Mouse (Mus musculus): Measurements from ENCODE around the gene Katna1. TPM values are rescaled to one million over a fixed set of nuclear protein-coding genes. Genes with fewer than 3 reads are reported as not detected.

The Katna1 gene
- total RNA-seq (2021): 10 to 100 TPM; 16.6 to 18.3 TPM
- long read RNA-seq, experiment 1, transcript Katna1-201 (11 exons, 1,774 nt): major isoform, 6 of 12 reads
- long read RNA-seq, experiment 1, partial matches to known transcripts: 1 of 12 reads
- long read RNA-seq, experiment 1, other reads (novel, unspliced or antisense): 5 of 12 reads
- long read RNA-seq, experiment 2, partial matches to known transcripts: 2 of 7 reads
- long read RNA-seq, experiment 2, other reads (novel, unspliced or antisense): 3 of 7 reads

DNA sequence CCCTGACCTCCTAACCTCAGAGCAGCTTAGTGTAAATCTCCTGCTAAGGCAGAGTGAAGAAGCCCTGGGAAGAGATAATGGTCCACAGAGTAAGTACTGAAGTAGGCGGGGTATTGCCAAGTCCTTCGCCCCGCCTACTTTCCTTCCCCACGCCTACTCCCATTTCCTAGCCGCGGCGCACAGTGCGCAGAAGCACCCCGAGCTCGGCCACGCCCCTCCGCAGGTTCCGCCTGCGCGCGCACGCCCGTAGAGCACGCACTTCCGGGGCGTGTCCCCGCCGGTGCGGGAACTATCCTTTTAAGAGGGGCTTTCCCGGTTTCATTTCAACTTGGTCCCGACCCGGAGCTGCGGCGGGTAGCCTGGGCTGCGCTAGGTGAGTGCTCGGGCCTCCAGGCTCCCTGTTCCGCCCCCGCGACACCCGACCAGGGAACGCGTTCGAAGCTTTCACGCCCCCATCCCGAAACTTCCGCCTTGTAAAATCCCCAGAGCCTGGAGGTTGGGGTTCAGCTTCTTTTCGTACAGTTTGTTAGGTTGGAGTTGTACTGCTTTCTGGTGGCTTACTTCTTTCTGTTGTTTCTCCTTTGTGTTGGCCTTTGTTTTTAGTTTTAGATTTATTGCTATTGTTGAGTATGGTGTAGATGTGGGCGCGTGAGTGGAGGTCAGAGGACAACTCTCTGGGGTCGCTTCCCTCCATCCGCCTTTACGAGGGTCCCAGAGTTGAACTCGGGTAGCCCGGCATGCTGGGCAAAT, at the start of gene Katna1:
TSS of gene Katna1 (plus strand) at position 250 of the 750 bp plus-strand sequence.
- H3K4me3 ChIP-seq: peak within 1 kb of the TSS; percentile 80
- peak; percentile 91 for DNase-seq (ENCODE audit: low spot score in 2 of 2)
- H3K27ac ChIP-seq: peak within 1 kb of the TSS; percentile 83
- no peak for TF ChIP-seq CTCF (conservative IDR thresholded peaks at IDR 0.05)

DNA sequence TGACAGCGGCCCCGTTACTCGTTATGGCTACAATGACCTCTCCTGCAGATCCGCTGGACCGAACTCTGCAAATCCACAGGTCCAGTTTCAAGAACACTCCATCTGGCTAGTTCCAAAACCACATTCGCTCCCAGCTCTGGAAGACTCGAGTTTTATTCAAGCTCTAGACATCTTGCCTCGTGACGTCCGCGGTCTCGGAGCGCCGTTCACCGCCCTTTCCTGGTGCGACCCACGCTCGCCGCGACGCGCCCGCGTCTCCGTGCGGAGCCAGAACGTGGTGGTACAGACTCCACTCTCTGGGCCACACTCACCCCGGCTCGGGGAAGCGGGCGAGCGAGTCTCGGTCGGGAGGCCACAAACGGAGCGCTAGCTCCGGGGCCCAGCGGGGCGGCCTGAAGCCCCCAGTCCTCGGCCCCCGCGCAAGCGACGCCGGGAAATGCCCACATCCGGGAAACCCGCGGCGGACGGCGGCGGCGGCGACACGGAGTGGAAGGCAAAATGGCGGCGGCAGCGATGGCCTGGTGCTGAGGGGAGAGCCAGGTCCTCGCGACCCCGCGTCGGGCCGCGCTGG, 45.0 kb upstream of the Katna1 start, which contains the start of the genes Pcmt1 and Lats1:
TSS of gene Pcmt1 (minus strand) at position 406 of the 571 bp plus-strand sequence.
TSS of gene Lats1 (plus strand) at position 484 of the 571 bp plus-strand sequence.
- H3K4me3 ChIP-seq: peak within 1 kb of the TSS; percentile 61
- DNase-seq (ENCODE audit: low spot score in 2 of 2): peak; percentile 80 to 90
- TF ChIP-seq CTCF (conservative IDR thresholded peaks at IDR 0.05): no peak
- peak within 1 kb of the TSS; percentile 99 for H3K27ac ChIP-seq

- Histone ChIP-seq H3K27ac (peak overlapping the region; percentile 99), H3K4me3 (peak overlapping the region; percentile 61)
- peak; percentile 23 to 59 for DNase-seq (ENCODE audit: low spot score in 2 of 2)
- peak; percentile 70 for TF ChIP-seq CTCF (conservative IDR thresholded peaks at IDR 0.05)
Observed at GRCm38 (mm10) chr10:7681343-7682025, 44.3 kb upstream of the Katna1 start.

DNA sequence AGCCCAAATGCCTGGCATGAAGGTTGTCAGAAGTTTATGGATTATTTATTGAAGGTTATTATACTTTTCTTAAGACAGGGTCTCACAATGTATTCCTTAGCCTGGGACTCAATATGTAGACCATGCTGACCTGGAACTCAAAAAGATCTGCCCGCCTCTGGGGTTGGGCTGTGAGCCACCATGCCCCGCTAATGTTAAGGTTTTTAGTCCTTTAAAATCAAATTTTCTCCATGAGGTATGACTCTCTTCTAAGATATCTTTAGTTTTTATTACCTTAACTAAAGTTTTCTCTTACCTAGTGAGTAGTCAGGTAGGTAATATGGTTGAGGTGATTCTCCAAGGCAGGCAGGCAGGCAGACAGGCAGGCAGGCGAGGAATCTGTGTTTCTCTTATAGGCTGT, 43.6 kb upstream of the Katna1 start:
- H3K4me3 ChIP-seq: peak overlapping the region; percentile 61
- TF ChIP-seq CTCF (conservative IDR thresholded peaks at IDR 0.05): no peak
- H3K27ac ChIP-seq: peak overlapping the region; percentile 99
- DNase-seq (ENCODE audit: low spot score in 2 of 2): no peak

- no peak for TF ChIP-seq CTCF (conservative IDR thresholded peaks at IDR 0.05)
- DNase-seq (ENCODE audit: low spot score in 2 of 2): no peak
- Histone ChIP-seq H3K27ac (no peak overlapping the region; the same call in 1 of the 2 replicates), H3K4me3 (no peak overlapping the region)
Observed at GRCm38 (mm10) chr10:7686902-7687301, 38.9 kb upstream of the Katna1 start.

GRCm38 (mm10) chr10:7695286-7695685, 30.5 kb upstream of the Katna1 start:
- DNase-seq (ENCODE audit: low spot score in 2 of 2): no peak
- no peak overlapping the region for H3K27ac ChIP-seq
- TF ChIP-seq CTCF (conservative IDR thresholded peaks at IDR 0.05): peak; percentile 54
- H3K4me3 ChIP-seq: no peak overlapping the region

DNA sequence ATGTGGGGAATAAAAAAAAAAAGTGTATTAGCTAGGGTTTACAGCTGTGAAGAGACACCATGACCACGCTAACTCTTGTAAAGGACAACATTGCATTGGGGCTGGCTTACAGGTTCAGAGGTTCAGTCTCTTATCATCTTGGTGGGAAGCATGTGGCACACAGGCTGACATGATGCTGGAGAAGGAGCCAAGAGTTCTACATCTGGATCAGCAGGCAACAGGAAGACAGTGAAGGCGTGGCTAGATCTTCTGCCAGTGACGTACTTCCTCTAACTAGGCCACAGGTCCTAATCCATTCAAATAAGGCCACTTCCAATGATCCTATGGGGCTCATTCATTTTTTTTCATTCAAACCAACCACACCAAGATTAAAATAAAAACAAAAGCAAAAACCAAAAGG, 25.7 kb upstream of the Katna1 start:
- no peak for DNase-seq (ENCODE audit: low spot score in 2 of 2)
- Histone ChIP-seq H3K4me3 (no peak overlapping the region), H3K27ac (no peak overlapping the region)
- no peak for TF ChIP-seq CTCF (conservative IDR thresholded peaks at IDR 0.05)

GRCm38 (mm10) chr10:7702586-7702985, 23.2 kb upstream of the Katna1 start:
- Histone ChIP-seq H3K27ac (no peak overlapping the region), H3K4me3 (no peak overlapping the region)
- DNase-seq (ENCODE audit: low spot score in 2 of 2): peak in 1 of 2 experiments; percentile 46
- TF ChIP-seq CTCF (conservative IDR thresholded peaks at IDR 0.05): no peak

GRCm38 (mm10) chr10:7710121-7710520, 15.7 kb upstream of the Katna1 start:
- DNase-seq (ENCODE audit: low spot score in 2 of 2): no peak
- TF ChIP-seq CTCF (conservative IDR thresholded peaks at IDR 0.05): no peak
- no peak overlapping the region for H3K4me3 ChIP-seq
- H3K27ac ChIP-seq: no peak overlapping the region

DNA sequence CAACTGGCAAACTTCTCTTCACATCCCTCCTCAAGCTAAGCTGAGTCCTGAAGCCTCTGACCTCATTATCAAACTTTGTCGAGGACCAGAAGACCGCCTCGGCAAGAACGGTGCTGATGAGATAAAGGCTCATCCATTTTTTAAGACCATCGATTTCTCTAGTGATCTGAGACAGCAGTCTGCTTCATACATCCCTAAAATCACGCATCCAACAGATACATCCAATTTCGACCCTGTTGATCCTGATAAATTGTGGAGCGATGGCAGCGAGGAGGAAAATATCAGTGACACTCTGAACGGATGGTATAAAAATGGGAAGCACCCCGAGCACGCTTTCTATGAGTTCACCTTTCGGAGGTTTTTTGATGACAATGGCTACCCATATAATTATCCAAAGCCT, 13.3 kb upstream of the Katna1 start:
- Histone ChIP-seq H3K27ac (no peak overlapping the region), H3K4me3 (no peak overlapping the region)
- no peak for DNase-seq (ENCODE audit: low spot score in 2 of 2)
- no peak for TF ChIP-seq CTCF (conservative IDR thresholded peaks at IDR 0.05)

DNA sequence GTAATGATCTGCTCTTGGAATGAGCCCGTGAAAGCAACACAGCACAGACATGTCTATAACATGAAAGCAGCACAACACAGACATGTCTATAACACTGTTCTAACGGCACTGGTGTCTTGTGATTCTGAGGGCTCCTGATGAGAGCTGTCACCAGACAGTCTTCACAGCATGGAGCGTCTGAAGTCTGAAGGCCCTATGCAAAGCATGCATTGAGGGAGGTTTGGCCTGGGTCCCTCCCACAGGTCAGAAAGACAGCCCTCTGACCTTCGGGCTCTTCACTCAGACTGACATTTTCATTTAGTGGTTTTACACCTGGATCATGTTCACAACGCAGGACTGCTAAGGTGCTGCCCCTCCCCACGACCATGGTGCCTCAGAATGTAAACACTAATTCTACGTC, 10.7 kb upstream of the Katna1 start:
- no peak for DNase-seq (ENCODE audit: low spot score in 2 of 2)
- Histone ChIP-seq H3K4me3 (no peak overlapping the region), H3K27ac (no peak overlapping the region)
- no peak for TF ChIP-seq CTCF (conservative IDR thresholded peaks at IDR 0.05)

- peak overlapping the region; percentile 80 for H3K4me3 ChIP-seq
- DNase-seq (ENCODE audit: low spot score in 2 of 2): no peak
- H3K27ac ChIP-seq: peak overlapping the region; percentile 83
- TF ChIP-seq CTCF (conservative IDR thresholded peaks at IDR 0.05): no peak
Observed at GRCm38 (mm10) chr10:7726501-7726812, 657 bp downstream of the Katna1 start.

DNA sequence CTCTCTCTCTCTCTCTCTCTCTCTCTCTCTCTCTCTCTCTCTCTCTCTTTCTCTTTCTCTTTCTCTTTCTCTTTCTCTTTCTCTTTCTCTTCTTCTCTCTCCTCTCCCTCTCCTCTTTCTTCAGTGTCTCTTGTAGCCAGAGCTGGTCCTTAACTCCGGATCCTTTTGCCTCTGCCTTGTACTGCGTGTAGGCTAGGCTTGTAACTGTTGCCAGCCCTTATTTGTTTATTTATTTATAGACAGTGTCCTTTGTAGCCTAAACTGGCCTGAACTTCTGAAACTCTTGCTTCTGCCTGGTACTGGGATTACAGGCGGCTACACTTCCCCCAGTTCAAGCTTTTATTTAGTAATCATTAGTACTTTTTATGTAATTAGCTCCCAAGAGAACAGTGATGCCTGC, 1.2 kb downstream of the Katna1 start:
- peak overlapping the region; percentile 20; the same call in 1 of the 2 replicates for H3K4me3 ChIP-seq

More for the DNA sequence above, 1.2 kb downstream of the Katna1 start:
- no peak for DNase-seq (ENCODE audit: low spot score in 2 of 2)
- TF ChIP-seq CTCF (conservative IDR thresholded peaks at IDR 0.05): no peak
- H3K27ac ChIP-seq: no peak overlapping the region

All from layer of hippocampus, adult 2 months (tissue).